Mouse (Mus musculus) midbrain, embryonic 15.5 days (tissue): ENCODE data around the gene Cmss1. TPM values are rescaled to one million over a fixed set of nuclear protein-coding genes. Genes with fewer than 3 reads are reported as not detected.

Experiments used
- ATAC-seq: fragments of 200-750 bp; cut with Nextera tagmentation; replicated peaks from 2 replicates; pipeline ENCODE4 v1.8.0; 2017; ENCODE audit warnings: moderate TSS enrichment
- H3K27ac ChIP-seq: fragments of 300-500 bp; sonication (generic); 2 replicates; pipeline ENCODE4 v1.5.1; 2015; ENCODE audit warnings: mild to moderate bottlenecking, inconsistent platforms
- H3K27me3 ChIP-seq: fragments of 300-500 bp; sonication (generic); replicated peaks from 2 replicates; pipeline ENCODE4 v1.6.1; 2015; ENCODE audit warnings: inconsistent platforms
- H3K36me3 ChIP-seq: fragments of 300-500 bp; sonication (generic); replicated peaks from 2 replicates; pipeline ENCODE4 v1.6.1; 2015; ENCODE audit warnings: inconsistent platforms
- H3K4me1 ChIP-seq: fragments of 300-500 bp; sonication (generic); 2 replicates; pipeline ENCODE4 v1.6.1; 2015; ENCODE audit warnings: inconsistent platforms
- H3K4me2 ChIP-seq: fragments of 300-500 bp; sonication (generic); 2 replicates; pipeline ENCODE4 v1.6.1; 2015; ENCODE audit warnings: inconsistent platforms, mild to moderate bottlenecking, moderate library complexity
- H3K4me3 ChIP-seq: fragments of 300-500 bp; sonication (generic); 2 replicates; pipeline ENCODE4 v1.5.1; 2015; ENCODE audit warnings: mild to moderate bottlenecking, inconsistent platforms
- H3K9ac ChIP-seq: fragments of 300-500 bp; sonication (generic); 2 replicates; pipeline ENCODE4 v1.6.1; 2015; ENCODE audit warnings: mild to moderate bottlenecking, inconsistent platforms
- H3K9me3 ChIP-seq: fragments of 300-500 bp; sonication (generic); 2 replicates; pipeline ENCODE4 v1.6.1; 2016; ENCODE audit warnings: inconsistent platforms
- WGBS: fragments of 180-500 bp; shearing (Covaris S2); methylation state at CpG from one replicate; pipeline ENCODE4 v1.1.7; 2015; ENCODE audit warnings: mixed read lengths; 5-methylcytosine and 5-hydroxymethylcytosine counted together
- polyA plus RNA-seq: library from polyadenylated mRNA; unstranded; fragments of >200 nt; fragmentation: Nextera tagmentation; extraction: Ambion mirVana; gene quantifications from 2 replicates; pipeline ENCODE4 v1.2.1, GENCODE M21; 2015

Cmss1 gene
- polyA plus RNA-seq, 1 experiment from 2014 or later = 36.4 TPM

- no peak overlapping the region for H3K9ac ChIP-seq
- H3K4me2 ChIP-seq = no peak overlapping the region
- H3K27ac ChIP-seq = no peak overlapping the region
- H3K27me3 ChIP-seq = no peaks in the 10 kb centered on the region
- H3K36me3 ChIP-seq = no peaks in the 10 kb centered on the region
- no peak overlapping the region for H3K4me3 ChIP-seq
- WGBS = 69% methylated on average over 7 of the region's 7 CpGs
- no peak for ATAC-seq
- no peaks in the 10 kb centered on the region for H3K4me1 ChIP-seq
- no peaks in the 10 kb centered on the region for H3K9me3 ChIP-seq
Observed at GRCm38 (mm10) chr16:57453009-57453408, 153.7 kb downstream of the Cmss1 start.

GRCm38 (mm10) chr16:57445096-57446094 is 161.3 kb downstream of the Cmss1 start:
- 71% methylated on average over 10 of the region's 10 CpGs for WGBS

GRCm38 (mm10) chr16:57440706-57441437 is 165.8 kb downstream of the Cmss1 start:
- H3K4me2 ChIP-seq = no peak overlapping the region
- WGBS = 87% methylated on average over 10 of the region's 10 CpGs
- H3K36me3 ChIP-seq = no peaks in the 10 kb centered on the region
- H3K9ac ChIP-seq = no peak overlapping the region
- no peaks in the 10 kb centered on the region for H3K4me1 ChIP-seq
- H3K4me3 ChIP-seq = no peak overlapping the region
- no peaks in the 10 kb centered on the region for H3K9me3 ChIP-seq
- no peaks in the 10 kb centered on the region for H3K27me3 ChIP-seq
- no peak overlapping the region for H3K27ac ChIP-seq
- no peak for ATAC-seq

More at GRCm38 (mm10) chr16:57445096-57446094, 161.3 kb downstream of the Cmss1 start:
- ATAC-seq = no peak
- H3K9ac ChIP-seq = no peak overlapping the region
- H3K27ac ChIP-seq = no peak overlapping the region
- H3K36me3 ChIP-seq = no peaks in the 10 kb centered on the region
- H3K4me2 ChIP-seq = no peak overlapping the region
- H3K4me3 ChIP-seq = no peak overlapping the region
- no peaks in the 10 kb centered on the region for H3K4me1 ChIP-seq
- H3K9me3 ChIP-seq = no peaks in the 10 kb centered on the region
- no peaks in the 10 kb centered on the region for H3K27me3 ChIP-seq

DNA sequence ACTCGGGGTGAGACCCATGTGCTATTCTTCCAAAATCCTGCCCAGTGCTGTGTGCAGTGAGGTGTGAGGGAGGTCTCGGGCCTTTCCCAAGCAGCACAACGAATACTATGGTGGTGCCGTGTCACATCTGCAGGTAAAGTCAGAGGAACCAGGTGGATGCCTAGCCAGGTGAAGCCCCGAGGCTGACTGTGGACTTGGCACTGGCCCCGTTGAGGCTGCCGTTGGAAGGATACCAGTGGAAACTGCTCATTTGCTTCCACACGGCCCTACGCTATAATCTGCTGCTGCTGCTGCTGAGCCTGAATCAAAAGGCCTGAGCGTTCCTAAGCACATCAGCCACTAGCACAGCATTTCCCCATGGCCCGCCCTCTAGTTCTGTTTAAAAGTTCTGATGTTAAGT is 167.5 kb downstream of the Cmss1 start:
- 76% methylated on average over 11 of the region's 11 CpGs for WGBS
- Histone ChIP-seq H3K4me2 (no peak overlapping the region), H3K27ac (no peak overlapping the region), H3K9ac (no peak overlapping the region), H3K4me3 (no peak overlapping the region), H3K4me1 (no peaks in the 10 kb centered on the region), H3K9me3 (no peaks in the 10 kb centered on the region), H3K27me3 (no peaks in the 10 kb centered on the region), H3K36me3 (no peaks in the 10 kb centered on the region)
- ATAC-seq = no peak

GRCm38 (mm10) chr16:57438288-57438685 is 168.4 kb downstream of the Cmss1 start:
- Histone ChIP-seq H3K27ac (no peak overlapping the region), H3K4me3 (no peak overlapping the region), H3K27me3 (no peaks in the 10 kb centered on the region), H3K36me3 (no peaks in the 10 kb centered on the region), H3K4me1 (no peaks in the 10 kb centered on the region), H3K4me2 (no peak overlapping the region), H3K9ac (no peak overlapping the region), H3K9me3 (no peaks in the 10 kb centered on the region)
- ATAC-seq = 0 out of 2 replicates have a peak, but pooled peaks have one; percentile 45
- 73% methylated on average over 5 of the region's 5 CpGs for WGBS

GRCm38 (mm10) chr16:57437523-57438287 is 169.0 kb downstream of the Cmss1 start:
- 77% methylated on average over 11 of the region's 11 CpGs for WGBS
- Histone ChIP-seq H3K9me3 (no peaks in the 10 kb centered on the region), H3K36me3 (no peaks in the 10 kb centered on the region), H3K4me2 (no peak overlapping the region), H3K4me1 (no peaks in the 10 kb centered on the region), H3K9ac (no peak overlapping the region), H3K4me3 (no peak overlapping the region), H3K27ac (no peak overlapping the region), H3K27me3 (no peaks in the 10 kb centered on the region)
- ATAC-seq = peak; percentile 59

DNA sequence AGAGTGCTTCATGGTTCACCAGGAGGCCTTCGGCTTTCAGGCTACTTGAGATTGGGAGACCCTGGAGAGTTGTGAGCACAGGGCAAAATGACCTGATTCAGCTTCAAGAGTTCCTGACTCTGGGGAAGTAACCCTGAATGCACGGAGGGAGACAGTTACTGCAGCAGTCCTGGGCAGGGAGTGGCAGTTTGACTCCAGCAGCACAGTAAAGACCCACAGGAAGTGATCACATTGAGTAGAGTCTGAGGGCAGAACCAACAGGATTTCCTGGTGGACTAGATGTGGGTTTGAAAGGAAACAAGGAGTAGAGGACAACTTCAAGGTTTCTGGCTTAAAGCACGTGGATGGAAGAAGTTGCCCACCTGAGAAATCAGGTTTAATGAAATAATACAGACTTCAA is 172.0 kb downstream of the Cmss1 start:
- no peaks in the 10 kb centered on the region for H3K36me3 ChIP-seq
- H3K4me1 ChIP-seq = no peaks in the 10 kb centered on the region
- WGBS = 80% methylated on average over 3 of the region's 3 CpGs
- no peak overlapping the region for H3K9ac ChIP-seq
- H3K27ac ChIP-seq = no peak overlapping the region
- ATAC-seq = no peak
- no peak overlapping the region for H3K4me2 ChIP-seq
- no peaks in the 10 kb centered on the region for H3K9me3 ChIP-seq
- no peak overlapping the region for H3K4me3 ChIP-seq
- H3K27me3 ChIP-seq = no peaks in the 10 kb centered on the region

GRCm38 (mm10) chr16:57433671-57434070 is 173.0 kb downstream of the Cmss1 start:
- no peak overlapping the region for H3K9ac ChIP-seq
- no peaks in the 10 kb centered on the region for H3K9me3 ChIP-seq
- no peaks in the 10 kb centered on the region for H3K27me3 ChIP-seq
- no peaks in the 10 kb centered on the region for H3K36me3 ChIP-seq
- H3K4me3 ChIP-seq = no peak overlapping the region
- H3K4me2 ChIP-seq = no peak overlapping the region
- no peak overlapping the region for H3K27ac ChIP-seq
- ATAC-seq = no peak
- 91% methylated on average over 6 of the region's 6 CpGs for WGBS
- no peaks in the 10 kb centered on the region for H3K4me1 ChIP-seq

DNA sequence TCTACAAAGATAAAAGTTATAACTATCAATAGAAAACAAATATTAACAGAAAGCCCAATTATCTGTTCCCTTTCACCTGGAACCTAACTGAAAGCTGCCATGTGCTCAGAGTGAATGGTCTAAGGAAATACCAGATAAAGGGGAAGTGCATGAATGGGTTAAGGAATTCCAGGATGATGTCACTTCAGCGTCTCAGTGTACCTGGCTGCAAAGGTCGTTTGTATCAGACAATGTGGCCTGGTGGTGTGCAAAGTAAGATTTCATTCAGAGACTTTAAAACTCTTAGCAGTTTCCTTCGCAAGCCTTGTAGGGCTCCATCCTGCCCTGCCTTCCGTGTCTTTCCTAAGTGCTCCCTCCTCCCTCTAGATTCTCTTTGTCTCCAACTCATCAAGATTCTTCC is 173.5 kb downstream of the Cmss1 start:
- 76% methylated on average over 4 of the region's 4 CpGs for WGBS
- H3K4me3 ChIP-seq = no peak overlapping the region
- H3K4me2 ChIP-seq = no peak overlapping the region
- no peaks in the 10 kb centered on the region for H3K36me3 ChIP-seq
- H3K9me3 ChIP-seq = no peaks in the 10 kb centered on the region
- no peak overlapping the region for H3K27ac ChIP-seq
- no peak overlapping the region for H3K9ac ChIP-seq
- no peaks in the 10 kb centered on the region for H3K27me3 ChIP-seq
- no peaks in the 10 kb centered on the region for H3K4me1 ChIP-seq
- ATAC-seq = no peak

GRCm38 (mm10) chr16:57431294-57431693 is 175.4 kb downstream of the Cmss1 start:
- Histone ChIP-seq H3K27ac (no peak overlapping the region), H3K4me2 (no peak overlapping the region), H3K4me3 (no peak overlapping the region), H3K27me3 (no peaks in the 10 kb centered on the region), H3K4me1 (no peaks in the 10 kb centered on the region), H3K36me3 (no peaks in the 10 kb centered on the region), H3K9ac (no peak overlapping the region), H3K9me3 (no peaks in the 10 kb centered on the region)
- no peak for ATAC-seq
- 93% methylated on average over 3 of the region's 3 CpGs for WGBS

DNA sequence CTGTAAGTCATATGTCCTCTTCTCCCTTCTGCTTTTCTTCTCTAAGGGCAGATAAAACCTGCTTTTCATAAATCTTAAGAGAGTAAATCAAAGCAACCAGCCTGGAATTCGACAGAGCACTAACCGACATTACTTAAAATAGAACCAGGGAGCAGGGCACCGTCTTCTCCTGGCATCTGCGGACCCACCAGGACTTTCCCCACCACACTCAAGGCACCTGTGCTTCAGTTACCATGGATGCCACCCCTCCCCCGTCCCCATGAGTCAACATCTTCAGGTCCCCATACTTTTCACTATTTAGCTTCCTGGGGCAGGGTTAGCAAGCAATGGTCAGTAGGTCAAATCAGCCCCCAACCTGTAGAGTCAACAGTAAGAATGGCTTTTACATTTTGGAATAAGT is 177.7 kb downstream of the Cmss1 start:
- no peaks in the 10 kb centered on the region for H3K4me1 ChIP-seq
- H3K9me3 ChIP-seq = no peaks in the 10 kb centered on the region
- ATAC-seq = no peak
- H3K4me3 ChIP-seq = no peak overlapping the region
- H3K4me2 ChIP-seq = no peak overlapping the region
- H3K27ac ChIP-seq = no peak overlapping the region
- no peaks in the 10 kb centered on the region for H3K27me3 ChIP-seq
- no peak overlapping the region for H3K9ac ChIP-seq
- WGBS = 95% methylated on average over 5 of the region's 5 CpGs
- no peaks in the 10 kb centered on the region for H3K36me3 ChIP-seq
